Mouse (Mus musculus): Measurements from ENCODE around the gene Vat1l.

GRCm38 (mm10) chr8:114294889-114295748 lies 89.7 kb downstream of the Vat1l start:
- TF ChIP-seq POLR2A (IDR thresholded peaks at IDR 0.05; ENCODE audit: insufficient read length, low read depth): no peak
- no peak for TF ChIP-seq TCF12 (IDR thresholded peaks at IDR 0.05; ENCODE audit: insufficient read depth, poor library complexity, severe bottlenecking)
- TF ChIP-seq MAX (IDR thresholded peaks at IDR 0.05; ENCODE audit: low read depth): no peak
- TF ChIP-seq E2F4 (IDR thresholded peaks at IDR 0.05; ENCODE audit: insufficient read depth): no peak
- TF ChIP-seq POLR2AphosphoS2 (IDR thresholded peaks at IDR 0.05; ENCODE audit: insufficient read length, low read depth): no peak
- TF ChIP-seq USF1 (IDR thresholded peaks at IDR 0.05; ENCODE audit: low read depth): no peak
- no peak for TF ChIP-seq TCF3 (IDR thresholded peaks at IDR 0.05; ENCODE audit: insufficient read length, low read depth)
- TF ChIP-seq REST (IDR thresholded peaks at IDR 0.05; ENCODE audit: insufficient read depth, insufficient read length): no peak
- TF ChIP-seq MYOD1 (IDR thresholded peaks at IDR 0.05; ENCODE audit: control insufficient read depth in 1 of 3, insufficient read length in 2 of 3, low read depth in 2 of 3): no peak
- no peak for TF ChIP-seq MYOG (IDR thresholded peaks at IDR 0.05; ENCODE audit: control insufficient read depth in 1 of 3, insufficient read depth in 1 of 3, insufficient read length in 2 of 3, low read depth in 2 of 3)
- no peak for TF ChIP-seq CEBPB (IDR thresholded peaks at IDR 0.05; ENCODE audit: insufficient read depth, poor library complexity, severe bottlenecking)
- TF ChIP-seq SRF (IDR thresholded peaks at IDR 0.05; ENCODE audit: control insufficient read depth, insufficient read length, low read depth): no peak
